Mouse (Mus musculus) liver, embryonic 14.5 days (tissue): ENCODE data around the gene Erbin. TPM values are rescaled to one million over a fixed set of nuclear protein-coding genes. Genes with fewer than 3 reads are reported as not detected.

Experiments
- ATAC-seq: fragments of 200-750 bp; cut with Nextera tagmentation; 2 replicates; pipeline ENCODE4 v1.8.0; 2017; ENCODE audit warnings: moderate number of reproducible peaks, mild to moderate bottlenecking, moderate library complexity; ENCODE audit not compliant: insufficient read depth
- DNase-seq, 3 experiments: peaks; one replicate each; pipeline ENCODE4 v3.0.0-alpha.2; 2012 to 2013; ENCODE audit warnings: low read depth in 3 of 3, low spot score in 3 of 3
- H3K27ac ChIP-seq: fragments of 300-500 bp; sonication (generic); 2 replicates; pipeline ENCODE4 v1.5.1; 2014; ENCODE audit warnings: moderate library complexity, mild to moderate bottlenecking, control low read depth, inconsistent platforms
- H3K27me3 ChIP-seq: fragments of 300-500 bp; sonication (generic); 2 replicates; pipeline ENCODE4 v1.6.1; 2014; ENCODE audit warnings: mild to moderate bottlenecking, low read length, moderate library complexity; ENCODE audit not compliant: control insufficient read depth, insufficient read depth
- H3K36me3 ChIP-seq: fragments of 300-500 bp; sonication (generic); replicated peaks from 2 replicates; pipeline ENCODE4 v1.6.1; 2014; ENCODE audit warnings: low read depth; ENCODE audit not compliant: control insufficient read depth, insufficient read depth
- H3K4me1 ChIP-seq, 2 experiments: fragments of 200-500 bp in 1 of 2; fragments of 300-500 bp in 1 of 2; sonication (generic) in 1 of 2; replicated peaks; 2 replicates each; pipeline ENCODE4 v1.6.1; 2012 to 2014; ENCODE audit warnings: antibody characterized with exemption in 1 of 2, inconsistent platforms in 1 of 2, low read length in 1 of 2; ENCODE audit not compliant: control insufficient read depth in 2 of 2, insufficient read depth in 2 of 2
- H3K4me2 ChIP-seq: fragments of 300-500 bp; sonication (generic); 2 replicates; pipeline ENCODE4 v1.6.1; 2014; ENCODE audit warnings: low read depth, mild to moderate bottlenecking, control low read depth, moderate library complexity
- H3K4me3 ChIP-seq, 2 experiments: fragments of 200-500 bp in 1 of 2; fragments of 300-500 bp in 1 of 2; sonication (generic) in 1 of 2; 2 replicates each; pipeline ENCODE4 v1.5.1; 2012 to 2014; ENCODE audit warnings: low read depth in 2 of 2, low read length in 2 of 2, mild to moderate bottlenecking in 2 of 2, control low read depth in 1 of 2, inconsistent platforms in 1 of 2, moderate library complexity in 1 of 2; ENCODE audit not compliant: insufficient read depth in 1 of 2
- H3K9ac ChIP-seq: fragments of 300-500 bp; sonication (generic); replicated peaks from 2 replicates; pipeline ENCODE4 v1.6.1; 2014; ENCODE audit warnings: mild to moderate bottlenecking, control low read depth, moderate library complexity
- H3K9me3 ChIP-seq: fragments of 300-500 bp; sonication (generic); 2 replicates; pipeline ENCODE4 v1.6.1; 2016; ENCODE audit warnings: low read length, mixed read lengths; ENCODE audit not compliant: control insufficient read depth
- CTCF ChIP-seq: IDR thresholded peaks from 2 replicates; pipeline ENCODE4 v1.5.1; 2016; ENCODE audit warnings: antibody characterized with exemption, low read depth, control low read depth
- EP300 ChIP-seq: IDR thresholded peaks from 2 replicates; pipeline ENCODE4 v1.6.1; 2016; ENCODE audit warnings: antibody characterized with exemption, low read depth
- WGBS: fragments of 180-500 bp; shearing (Covaris S2); extraction: QIAGEN DNeasy Blood & Tissue Kit; methylation state at CpG from one replicate; pipeline ENCODE4 v1.1.7; 2014; ENCODE audit not compliant: insufficient replicate concordance; 5-methylcytosine and 5-hydroxymethylcytosine counted together
- polyA plus RNA-seq, 2 experiments: library from polyadenylated mRNA; depleted of rRNA in 1 of 2; stranded (reverse) in 1 of 2; unstranded in 1 of 2; fragments of >200 nt; fragmentation: Nextera tagmentation in 1 of 2; extraction: Ambion mirVana in 1 of 2; gene quantifications; 2 replicates each; pipeline versions ENCODE4 v1.2.1 to v1.2.3; 2012 to 2014

The Erbin gene
- polyA plus RNA-seq, 2 experiments, result 5.5 to 7.5 TPM

- no peak overlapping the region for H3K4me3 ChIP-seq
- H3K36me3 ChIP-seq, result no peaks in the 10 kb centered on the region
- H3K27me3 ChIP-seq, result no peaks in the 10 kb centered on the region
- no peaks in the 10 kb centered on the region for H3K4me1 ChIP-seq
- no peaks in the 10 kb centered on the region for H3K9me3 ChIP-seq
- no peak overlapping the region for H3K4me2 ChIP-seq
- ATAC-seq (no peak), DNase-seq (no peak)
- no peak overlapping the region for H3K9ac ChIP-seq
- 84% methylated on average over 4 of the region's 4 CpGs for WGBS
- TF ChIP-seq EP300 (no peak), CTCF (no peak)
- H3K27ac ChIP-seq, result no peak overlapping the region
Measured at GRCm38 (mm10) chr13:103897606-103898005, 22.7 kb downstream of the Erbin start.

GRCm38 (mm10) chr13:103893065-103893464 is 27.2 kb downstream of the Erbin start:
- Histone ChIP-seq H3K27ac (no peak overlapping the region), H3K9me3 (no peaks in the 10 kb centered on the region), H3K36me3 (no peaks in the 10 kb centered on the region), H3K4me1 (no peaks in the 10 kb centered on the region), H3K9ac (no peak overlapping the region), H3K27me3 (no peaks in the 10 kb centered on the region), H3K4me3 (no peak overlapping the region), H3K4me2 (no peak overlapping the region)
- no peak for DNase-seq
- WGBS, result 60% methylated on average over 5 of the region's 5 CpGs
- no peak for ATAC-seq
- TF ChIP-seq EP300 (no peak), CTCF (no peak)

- ATAC-seq (no peak), DNase-seq (no peak)
- Histone ChIP-seq H3K4me2 (no peak overlapping the region), H3K4me3 (no peak overlapping the region), H3K27ac (no peak overlapping the region), H3K4me1 (no peaks in the 10 kb centered on the region), H3K27me3 (no peaks in the 10 kb centered on the region), H3K36me3 (no peaks in the 10 kb centered on the region), H3K9ac (no peak overlapping the region), H3K9me3 (no peaks in the 10 kb centered on the region)
- TF ChIP-seq EP300 (no peak), CTCF (no peak)
- 51% methylated on average over 3 of the region's 3 CpGs for WGBS
Measured at GRCm38 (mm10) chr13:103890038-103890437, 30.3 kb downstream of the Erbin start.

GRCm38 (mm10) chr13:103886503-103886902 is 33.8 kb downstream of the Erbin start:
- Histone ChIP-seq H3K9me3 (no peaks in the 10 kb centered on the region), H3K4me2 (no peak overlapping the region), H3K27ac (no peak overlapping the region), H3K27me3 (no peaks in the 10 kb centered on the region), H3K9ac (no peak overlapping the region), H3K36me3 (no peaks in the 10 kb centered on the region), H3K4me1 (no peaks in the 10 kb centered on the region; a peak in 1 of 4 replicates), H3K4me3 (no peak overlapping the region)
- WGBS, result 41% methylated on average over 3 of the region's 3 CpGs
- ATAC-seq (no peak), DNase-seq (no peak)
- TF ChIP-seq CTCF (no peak), EP300 (no peak)

GRCm38 (mm10) chr13:103881200-103881599 is 39.1 kb downstream of the Erbin start:
- WGBS, result 55% methylated on average over 4 of the region's 4 CpGs
- H3K27ac ChIP-seq, result no peak overlapping the region
- H3K4me1 ChIP-seq, result no peaks in the 10 kb centered on the region; a peak in 2 of 4 replicates
- no peaks in the 10 kb centered on the region for H3K9me3 ChIP-seq
- no peaks in the 10 kb centered on the region for H3K27me3 ChIP-seq
- DNase-seq (no peak), ATAC-seq (no peak)
- no peak overlapping the region for H3K4me2 ChIP-seq
- no peak overlapping the region for H3K9ac ChIP-seq
- no peaks in the 10 kb centered on the region for H3K36me3 ChIP-seq
- TF ChIP-seq CTCF (no peak), EP300 (no peak)
- no peak overlapping the region for H3K4me3 ChIP-seq
